Mouse (Mus musculus) gastrocnemius, postnatal 10 days (tissue): ENCODE results near the gene Gm10670. TPM values are rescaled to one million over a fixed set of nuclear protein-coding genes. Genes with fewer than 3 reads are reported as not detected.
"Not testable (repeated sequence)": the region's sequence is repeated elsewhere in the genome, so short reads cannot be mapped to it uniquely, and the experiment has no call there.

Experiments
- DNase-seq: peaks from one replicate; pipeline ENCODE4 v3.0.0; 2021; ENCODE audit warnings: mixed read lengths
- long read RNA-seq, 2 experiments: library from polyadenylated mRNA; stranded (forward); transcript quantifications; one replicate each; pipeline ENCODE4 v2.0.0; 2021
- total RNA-seq, 2 experiments: library from RNA; stranded (reverse); gene quantifications; 2 replicates each; pipeline ENCODE4 v1.2.3; 2021

Gm10670 gene
- not detected for total RNA-seq
- long read RNA-seq, experiment 1, result 0 reads
- long read RNA-seq, experiment 2, result 0 reads

- not testable (repeated sequence) for DNase-seq
Observed at GRCm38 (mm10) chr7:20474825-20475224, at the start of gene Gm10670. Gm10670 (minus strand) TSS chr7:20474925.

- DNase-seq, result not testable (repeated sequence)
Observed at GRCm38 (mm10) chr7:20510434-20510833, 35.7 kb upstream of the Gm10670 start, which contains the start of gene Vmn1r103. Vmn1r103 (minus strand) TSS chr7:20510534.

GRCm38 (mm10) chr7:20442493-20442892 is 32.2 kb downstream of the Gm10670 start, which contains the start of gene Vmn1r101:
Vmn1r101 (minus strand) TSS chr7:20442593.
- not testable (repeated sequence) for DNase-seq

Other genes starting within 250 kb of the Gm10670 start
- not detected for gene Gm4498, start 241.1 kb downstream of the Gm10670 start, total RNA-seq
- gene Gm5890, start 212.1 kb downstream of the Gm10670 start, total RNA-seq, result not detected
- not detected for gene Gm4133, start 140.9 kb downstream of the Gm10670 start, total RNA-seq
- gene Gm5728, start 99.5 kb downstream of the Gm10670 start, total RNA-seq, result not detected
- not detected for gene Vmn1r100, start 57.0 kb downstream of the Gm10670 start, total RNA-seq
- not detected for gene Vmn1r101, start 32.3 kb downstream of the Gm10670 start, total RNA-seq
- gene Vmn1r103, start 35.6 kb upstream of the Gm10670 start, total RNA-seq, result not detected
- not detected for gene Vmn1r104, start 58.9 kb upstream of the Gm10670 start, total RNA-seq
- not detected for gene Gm5726, start 70.8 kb upstream of the Gm10670 start, total RNA-seq
- gene Gm4141, start 101.3 kb upstream of the Gm10670 start, total RNA-seq, result not detected
- not detected for gene Gm4513, start 124.1 kb upstream of the Gm10670 start, total RNA-seq
- gene Vmn1r107, start 194.0 kb upstream of the Gm10670 start, total RNA-seq, result not detected
- gene Vmn1r111, start 228.3 kb upstream of the Gm10670 start, total RNA-seq, result not detected